Mouse (Mus musculus) T-helper 1 cell (primary cell): ENCODE measurements around the gene Zfp189.

Experiments used
- in situ Hi-C: fragments of 300-600 bp; cut with MboI, MseI; formaldehyde crosslinking; loops from one replicate; pipeline ENCODE4 v1.15.1; 2025; ENCODE audit warnings: high pct_unique_total_duplicates

Gene Zfp189

GRCm38 (mm10) chr4:49536671-49537070 lies 15.7 kb downstream of the Zfp189 start:
- in situ Hi-C loops = no loop called here

GRCm38 (mm10) chr4:49539665-49540064 lies 18.7 kb downstream of the Zfp189 start:
- in situ Hi-C loops = no loop called here

GRCm38 (mm10) chr4:49540966-49541365 lies 20.0 kb downstream of the Zfp189 start:
- in situ Hi-C loops = no loop called here

- in situ Hi-C loops = no loop called here
These were observed 25.1 kb downstream of the Zfp189 start for GRCm38 (mm10) chr4:49546026-49546425.

DNA sequence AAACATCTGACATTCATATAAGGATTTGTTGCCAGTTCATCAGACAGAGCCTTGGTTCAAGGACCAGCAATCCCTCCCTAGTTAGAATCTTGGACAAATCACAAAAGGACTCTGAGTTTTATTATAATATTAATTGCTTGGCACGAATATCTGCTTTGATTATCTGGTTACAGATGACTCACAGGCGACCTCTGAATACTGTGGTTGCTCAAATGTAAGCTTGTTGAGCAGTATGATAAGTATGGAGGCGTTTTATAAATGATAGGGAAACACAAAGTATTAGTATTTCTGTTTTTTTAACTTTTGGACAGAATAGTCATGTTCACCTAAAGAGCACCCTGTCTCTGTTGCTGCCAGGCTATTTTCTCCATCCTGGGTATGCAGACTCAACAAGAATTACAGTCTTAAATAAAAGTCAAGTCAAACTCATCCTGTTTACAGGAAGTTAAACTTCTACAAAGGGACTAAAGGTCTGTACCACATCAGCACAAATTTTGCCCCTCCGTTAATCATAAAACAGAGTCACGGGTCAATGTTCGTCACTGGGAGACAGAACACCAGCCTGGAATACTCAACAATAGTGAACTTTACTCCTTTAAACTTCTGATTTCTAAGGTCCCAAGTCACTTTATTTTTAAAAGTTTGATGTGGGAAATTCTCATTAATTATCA lies 26.0 kb downstream of the Zfp189 start:
- in situ Hi-C loops = no loop called here

DNA sequence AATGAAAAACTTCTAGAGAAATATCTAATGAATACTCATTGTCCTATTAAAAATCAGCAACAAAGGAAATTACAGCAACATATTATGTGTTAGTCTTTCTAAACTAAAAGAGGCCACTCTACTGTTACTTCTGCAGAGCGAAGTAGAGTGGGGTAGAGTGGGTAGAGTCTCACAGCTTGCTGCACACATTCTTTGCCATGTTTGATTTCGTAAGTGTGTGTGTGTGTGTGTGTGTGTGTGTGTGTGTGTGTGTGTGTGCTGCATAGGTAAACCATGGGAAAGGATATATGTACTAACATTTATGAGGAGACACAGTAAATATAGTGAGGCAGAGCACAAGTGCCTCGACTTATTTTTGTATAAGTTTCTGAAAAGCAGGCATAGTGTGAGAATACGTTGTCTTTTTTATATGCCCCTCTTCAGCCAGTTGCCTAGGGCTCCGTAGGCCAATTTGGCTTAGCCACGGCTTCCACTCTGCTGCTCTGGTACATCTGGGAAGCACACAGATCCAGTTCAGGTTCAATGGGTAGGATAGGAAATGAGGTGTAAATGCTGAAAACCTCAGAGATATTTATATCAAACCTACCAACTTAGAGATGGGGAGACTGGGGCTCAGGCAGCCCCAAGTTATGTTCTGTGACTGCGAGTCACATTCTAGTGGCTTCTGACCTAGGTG lies 26.7 kb downstream of the Zfp189 start:
- in situ Hi-C loops = no loop called here

DNA sequence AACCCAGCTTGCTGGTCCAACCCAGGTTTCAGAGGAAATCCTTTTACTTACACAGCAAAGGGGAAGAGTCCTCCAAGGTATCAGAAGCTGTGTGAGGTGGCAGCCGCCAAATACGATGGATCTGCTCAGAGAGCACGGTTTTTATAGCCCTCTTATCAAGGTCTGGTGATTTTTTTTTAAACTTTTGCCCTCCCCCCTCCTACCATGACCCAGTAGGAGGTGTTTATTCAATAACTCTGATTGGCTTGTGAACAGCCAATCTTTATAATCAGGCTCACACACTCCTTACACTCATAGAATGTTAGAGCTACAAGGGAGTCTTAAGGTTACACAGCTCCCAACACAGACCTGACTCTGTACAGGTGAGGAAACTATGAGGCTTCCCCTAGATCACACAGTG lies 28.4 kb downstream of the Zfp189 start, which contains the start of gene Aldob:
TSS of gene Aldob (minus strand) at position 164 of the 400 bp plus-strand sequence.
- in situ Hi-C loops = no loop called here

DNA sequence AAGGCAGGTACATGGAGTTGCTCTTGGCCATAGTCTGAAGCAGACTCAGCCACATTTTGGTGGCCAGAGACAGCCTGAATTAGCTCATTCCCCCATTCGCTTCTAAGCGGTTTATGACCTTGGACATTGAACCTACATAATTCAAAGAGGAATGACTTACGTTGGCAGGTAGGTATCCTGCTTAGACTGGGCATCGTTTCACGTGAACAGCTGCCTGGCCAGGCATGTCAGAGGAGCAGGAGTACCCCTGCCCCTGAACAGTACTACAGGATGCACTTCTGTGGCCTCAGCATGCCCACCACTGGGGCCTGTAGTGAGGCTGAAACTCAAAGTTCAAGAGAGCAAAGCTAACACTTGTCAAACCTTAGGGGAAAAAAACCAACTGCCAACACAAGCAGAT lies 32.4 kb downstream of the Zfp189 start:
- in situ Hi-C loops = no loop called here

DNA sequence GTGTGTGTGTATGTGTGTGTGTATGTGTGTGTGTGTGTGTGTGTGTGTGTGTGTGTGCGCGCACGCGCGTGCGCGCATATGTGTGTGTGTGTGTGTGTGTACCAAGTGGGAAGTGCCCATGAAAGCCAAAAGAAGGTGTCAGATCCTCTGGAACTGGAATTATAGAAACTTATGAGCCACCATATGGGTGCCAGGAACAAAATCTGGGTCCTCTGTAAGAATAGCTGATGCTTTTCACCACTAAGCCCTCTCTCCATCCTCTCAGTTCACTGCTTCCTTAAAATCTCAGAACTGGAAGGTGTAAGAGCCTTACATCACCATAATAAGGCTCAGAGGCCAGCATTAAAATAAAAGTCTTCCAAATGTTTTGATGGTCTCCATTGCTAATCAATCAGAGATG lies 36.4 kb downstream of the Zfp189 start:
- in situ Hi-C loops = no loop called here

- in situ Hi-C loops = no loop called here
These were observed 37.2 kb downstream of the Zfp189 start for GRCm38 (mm10) chr4:49558181-49558580.

DNA sequence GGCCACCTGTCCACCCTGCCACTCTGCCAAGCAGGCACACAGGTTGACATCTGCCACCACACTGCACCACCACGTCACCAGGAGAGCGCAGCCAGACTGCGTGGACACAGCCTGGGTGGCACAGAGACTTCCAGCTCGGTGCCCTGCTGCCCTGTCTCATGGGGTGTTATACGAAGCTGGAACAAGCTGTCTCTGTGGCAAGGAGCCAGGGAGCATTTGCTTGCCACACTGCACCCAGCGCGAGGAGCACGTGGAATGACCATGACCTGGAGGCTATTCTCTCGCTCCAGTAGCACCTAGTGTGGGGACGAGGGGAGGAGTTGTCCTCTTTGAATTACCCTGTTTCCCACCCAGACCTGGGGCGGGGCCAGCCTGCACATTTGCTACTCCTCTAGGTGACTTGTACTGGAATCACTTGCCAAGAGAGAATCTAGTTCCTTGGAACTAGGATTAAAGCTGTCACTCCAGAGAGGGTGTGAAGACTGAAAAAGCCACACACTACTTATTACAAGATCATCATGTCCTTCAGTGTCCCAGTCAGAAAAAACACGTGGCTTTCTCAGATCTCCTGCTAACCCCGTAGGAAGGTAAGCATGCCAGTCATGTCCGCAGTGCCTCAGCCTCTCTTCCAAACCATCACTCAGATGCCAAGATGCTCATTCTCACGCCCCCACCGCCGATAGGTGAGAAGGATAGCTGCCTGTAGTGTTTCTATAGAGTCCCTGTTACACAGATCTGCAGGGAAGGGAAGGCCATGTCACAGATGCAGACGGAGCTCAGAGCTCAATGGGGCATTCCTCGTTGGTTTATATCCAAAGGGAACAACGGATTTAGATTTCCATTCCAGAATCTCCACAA lies 39.2 kb downstream of the Zfp189 start:
- in situ Hi-C loops = no loop called here

- in situ Hi-C loops = no loop called here
These were observed 46.6 kb downstream of the Zfp189 start for GRCm38 (mm10) chr4:49567613-49568012.

DNA sequence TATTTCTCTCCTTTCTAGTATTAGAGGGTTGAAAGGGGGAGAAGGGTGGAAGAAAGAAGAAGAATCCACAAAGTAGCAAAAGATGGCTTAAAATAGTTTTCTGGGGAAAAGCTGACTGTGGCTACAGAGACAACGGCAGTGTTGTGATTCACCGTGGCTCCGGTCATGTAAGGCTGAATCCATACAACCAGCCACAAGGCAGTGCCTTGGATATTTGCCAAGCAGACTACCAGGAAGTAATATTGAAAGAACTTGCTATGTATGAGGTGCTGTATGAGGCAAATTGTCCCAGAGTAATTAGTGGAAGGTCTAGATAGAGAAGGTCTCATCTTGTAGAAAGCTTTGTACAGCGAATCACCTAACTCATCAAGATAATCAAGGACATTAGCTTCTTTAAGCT lies 51.2 kb downstream of the Zfp189 start:
- in situ Hi-C loops = loop anchor here (5.0 kb wide), 1 partner anchor 55 kb away; no protein-coding TSS in a partner anchor
